Mouse (Mus musculus) CH12.LX (cell line): ENCODE measurements around the gene Slc4a4. TPM values are rescaled to one million over a fixed set of nuclear protein-coding genes. Genes with fewer than 3 reads are reported as not detected.

Source experiments
- DNase-seq: peaks from one replicate; pipeline ENCODE4 v3.0.0-alpha.2; 2013; ENCODE audit errors: extremely low read depth
- H3K27ac ChIP-seq: 2 replicates; pipeline ENCODE4 v1.5.1; 2012; ENCODE audit warnings: low read depth, mild to moderate bottlenecking, control low read depth, moderate library complexity; ENCODE audit not compliant: insufficient read depth
- H3K27me3 ChIP-seq: replicated peaks from 2 replicates; pipeline ENCODE3; 2012; ENCODE audit warnings: inconsistent platforms
- H3K36me3 ChIP-seq, 2 experiments: replicated peaks in 1 of 2; 2 replicates each; pipeline versions ENCODE3 to v1.6.1; 2012; ENCODE audit warnings: inconsistent platforms in 1 of 2, low read length in 1 of 2, mild to moderate bottlenecking in 1 of 2, mixed read lengths in 1 of 2, moderate library complexity in 1 of 2; ENCODE audit not compliant: control insufficient read depth in 1 of 2, insufficient read depth in 1 of 2
- H3K4me1 ChIP-seq, 2 experiments: 2 replicates each; pipeline ENCODE4 v1.6.1; 2012; ENCODE audit warnings: inconsistent platforms in 1 of 2, moderate library complexity in 1 of 2; ENCODE audit not compliant: insufficient read depth in 2 of 2, control insufficient read depth in 1 of 2
- H3K4me2 ChIP-seq: 2 replicates; pipeline ENCODE4 v1.6.1; 2012; ENCODE audit warnings: low read depth, mild to moderate bottlenecking, control low read depth; ENCODE audit not compliant: poor library complexity, insufficient read depth, severe bottlenecking
- H3K4me3 ChIP-seq, 3 experiments: fragments of 150-350 bp in 1 of 3; sonication (generic) in 1 of 3; replicated peaks in 1 of 3; 2 replicates each; pipeline versions ENCODE3 to v1.5.1; 2011 to 2012; ENCODE audit warnings: low read depth in 2 of 3, low read length in 2 of 3, mild to moderate bottlenecking in 2 of 3, moderate library complexity in 2 of 3, control low read depth in 1 of 3, improper control_type of control experiment in 1 of 3, inconsistent platforms in 1 of 3, mixed read lengths in 1 of 3; ENCODE audit not compliant: poor library complexity in 1 of 3
- H3K79me2 ChIP-seq: replicated peaks from 2 replicates; pipeline ENCODE4 v1.6.1; 2012; ENCODE audit warnings: mild to moderate bottlenecking, moderate library complexity; ENCODE audit not compliant: control insufficient read depth, poor library complexity, insufficient read depth, severe bottlenecking; ENCODE audit errors: extremely low read depth
- H3K9ac ChIP-seq: 2 replicates; pipeline ENCODE4 v1.6.1; 2012; ENCODE audit warnings: low read depth, mild to moderate bottlenecking, control low read depth, moderate library complexity; ENCODE audit not compliant: insufficient read depth
- H3K9me3 ChIP-seq: replicated peaks from 2 replicates; pipeline ENCODE3; 2012; ENCODE audit warnings: low read length, inconsistent platforms, mixed read lengths
- BHLHE40 ChIP-seq: IDR thresholded peaks from 2 replicates; pipeline ENCODE4 v1.6.1; 2011; ENCODE audit warnings: mild to moderate bottlenecking, low read depth, low read length, improper control_type of control experiment
- CTCF ChIP-seq, 2 experiments: IDR thresholded peaks in 1 of 2; conservative IDR thresholded peaks in 1 of 2; 2 replicates each; pipeline ENCODE4 v1.5.1; 2011 to 2012; ENCODE audit warnings: low read depth in 2 of 2, low read length in 2 of 2, improper control_type of control experiment in 1 of 2, inconsistent platforms in 1 of 2, mild to moderate bottlenecking in 1 of 2, moderate library complexity in 1 of 2
- E2F4 ChIP-seq: IDR thresholded peaks from 2 replicates; pipeline ENCODE4 v1.6.1; 2011; ENCODE audit warnings: low read depth, low read length, improper control_type of control experiment; ENCODE audit not compliant: insufficient replicate concordance
- ELF1 ChIP-seq: IDR thresholded peaks from 2 replicates; pipeline ENCODE4 v1.6.1; 2014; ENCODE audit warnings: low read depth, mild to moderate bottlenecking, inconsistent platforms, low read length, improper control_type of control experiment
- EP300 ChIP-seq: IDR thresholded peaks from 2 replicates; pipeline ENCODE4 v1.6.1; 2011; ENCODE audit warnings: low read length, improper control_type of control experiment
- ETS1 ChIP-seq: conservative IDR thresholded peaks from 2 replicates; pipeline ENCODE4 v1.6.1; 2012; ENCODE audit warnings: low read depth, mild to moderate bottlenecking, inconsistent platforms, low read length, improper control_type of control experiment, moderate library complexity
- GABPA ChIP-seq: IDR thresholded peaks from 2 replicates; pipeline ENCODE4 v1.6.1; 2012; ENCODE audit warnings: low read depth, low read length, improper control_type of control experiment, inconsistent platforms; ENCODE audit not compliant: insufficient replicate concordance
- HCFC1 ChIP-seq: IDR thresholded peaks from 2 replicates; pipeline ENCODE4 v1.6.1; 2012; ENCODE audit warnings: low read depth, mild to moderate bottlenecking, inconsistent platforms, low read length, improper control_type of control experiment
- JUND ChIP-seq: conservative IDR thresholded peaks from 2 replicates; pipeline ENCODE4 v1.6.1; 2011; ENCODE audit warnings: low read depth, low read length, improper control_type of control experiment
- MAX ChIP-seq: IDR thresholded peaks from 2 replicates; pipeline ENCODE4 v1.6.1; 2011; ENCODE audit warnings: low read length, improper control_type of control experiment
- MAZ ChIP-seq: IDR thresholded peaks from 2 replicates; pipeline ENCODE4 v1.6.1; 2012; ENCODE audit warnings: low read depth, mild to moderate bottlenecking, inconsistent platforms, low read length, improper control_type of control experiment, moderate library complexity
- NRF1 ChIP-seq: IDR thresholded peaks from 2 replicates; pipeline ENCODE4 v1.6.1; 2014; ENCODE audit warnings: low read depth, mild to moderate bottlenecking, inconsistent platforms, low read length, improper control_type of control experiment, moderate library complexity
- PAX5 ChIP-seq: IDR thresholded peaks from 2 replicates; pipeline ENCODE4 v1.6.1; 2012; ENCODE audit warnings: low read length, inconsistent platforms, mixed read lengths
- POLR2A ChIP-seq: IDR thresholded peaks from 2 replicates; pipeline ENCODE4 v1.6.1; 2011; ENCODE audit warnings: low read depth, mild to moderate bottlenecking, improper control_type of control experiment, low read length
- POLR2AphosphoS2 ChIP-seq: IDR thresholded peaks from 2 replicates; pipeline ENCODE4 v1.6.1; 2011; ENCODE audit warnings: low read depth, low read length, improper control_type of control experiment
- TBP ChIP-seq: conservative IDR thresholded peaks from 2 replicates; pipeline ENCODE4 v1.6.1; 2011; ENCODE audit warnings: low read depth, low read length, improper control_type of control experiment
- TCF12 ChIP-seq: IDR thresholded peaks from 2 replicates; pipeline ENCODE4 v1.6.1; 2014; ENCODE audit warnings: low read depth, mild to moderate bottlenecking, inconsistent platforms, low read length, improper control_type of control experiment
- USF1 ChIP-seq: IDR thresholded peaks from 2 replicates; pipeline ENCODE4 v1.6.1; 2014; ENCODE audit warnings: low read depth, mild to moderate bottlenecking, inconsistent platforms, low read length, improper control_type of control experiment
- ZC3H11A ChIP-seq: IDR thresholded peaks from 2 replicates; pipeline ENCODE4 v1.6.1; 2012; ENCODE audit warnings: low read depth, mild to moderate bottlenecking, inconsistent platforms, low read length, improper control_type of control experiment
- ZNF384 ChIP-seq: IDR thresholded peaks from 2 replicates; pipeline ENCODE4 v1.6.1; 2012; ENCODE audit warnings: low read depth, low read length, improper control_type of control experiment, inconsistent platforms
- dilution Hi-C: fragments of 300-500 bp; cut with MboI; formaldehyde crosslinking; loops from 2 replicates; pipeline ENCODE4 v1.14.3; 2020; ENCODE audit warnings: low sequenced_read_pairs; ENCODE audit not compliant: extremely low pct_unique_long_range_greater_than_20kb, extremely low pct_ligation_motif_present
- in situ Hi-C: fragments of 300-500 bp; cut with MboI; formaldehyde crosslinking; loops from 3 replicates; pipeline ENCODE4 v1.14.3; 2019; ENCODE audit warnings: low sequenced_read_pairs, low pct_ligation_motif_present, low pct_unique_long_range_greater_than_20kb, mixed read lengths
- polyA plus RNA-seq: library from polyadenylated mRNA; unstranded; fragments of >175 nt; gene quantifications from 2 replicates; pipeline ENCODE4 v1.2.1, GENCODE M21; 2012; ENCODE audit warnings: low read depth; ENCODE audit not compliant: insufficient read length
- total RNA-seq, 2 experiments: library from RNA; depleted of rRNA; stranded (reverse); fragments of 300-350 nt in 1 of 2; fragments of >200 nt in 1 of 2; gene quantifications; 2 replicates each; pipeline ENCODE4 v1.2.3; 2012 to 2014

The Slc4a4 gene
- total and polyA plus RNA-seq, 3 experiments, result not detected

DNA sequence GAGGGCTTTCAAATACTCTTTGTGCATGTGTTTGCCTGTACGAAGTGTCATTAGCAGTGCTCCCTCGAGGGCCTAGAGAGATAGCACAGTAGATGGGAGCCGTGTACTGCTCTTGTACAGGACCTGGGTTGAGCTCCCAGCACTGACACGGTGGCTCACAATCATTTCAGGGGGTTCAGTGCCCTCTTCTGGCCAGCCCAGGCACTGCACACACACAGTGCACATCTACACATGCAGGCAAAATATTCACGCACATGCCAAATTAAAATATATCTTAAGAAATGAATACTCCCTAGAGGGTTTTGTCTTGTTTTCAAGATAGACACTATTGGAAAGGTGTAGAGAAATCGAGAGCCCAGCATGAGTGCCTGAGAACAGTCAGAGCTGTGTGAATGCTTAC, 10.0 kb downstream of the Slc4a4 start:
- dilution Hi-C loops, result no loop called here
- Histone ChIP-seq H3K4me2 (no peak overlapping the region), H3K4me1 (no peaks in the 10 kb centered on the region), H3K79me2 (no peaks in the 10 kb centered on the region), H3K4me3 (no peak overlapping the region), H3K9ac (no peak overlapping the region), H3K36me3 (no peaks in the 10 kb centered on the region), H3K27me3 (no peaks in the 10 kb centered on the region), H3K9me3 (peaks cover 3% of the 10 kb centered on the region), H3K27ac (no peak overlapping the region)
- TF ChIP-seq ETS1 (no peak), CTCF (conservative IDR thresholded peaks at IDR 0.05 in 1 of 2, IDR thresholded peaks at IDR 0.05 in 1 of 2; ENCODE audit: low read depth in 2 of 2, low read length in 2 of 2) (0 out of 4 replicates have a peak, but pooled peaks of 1 of the 2 experiments have one; percentile 11)
- in situ Hi-C loops, result no loop called here
- no peak for DNase-seq

DNA sequence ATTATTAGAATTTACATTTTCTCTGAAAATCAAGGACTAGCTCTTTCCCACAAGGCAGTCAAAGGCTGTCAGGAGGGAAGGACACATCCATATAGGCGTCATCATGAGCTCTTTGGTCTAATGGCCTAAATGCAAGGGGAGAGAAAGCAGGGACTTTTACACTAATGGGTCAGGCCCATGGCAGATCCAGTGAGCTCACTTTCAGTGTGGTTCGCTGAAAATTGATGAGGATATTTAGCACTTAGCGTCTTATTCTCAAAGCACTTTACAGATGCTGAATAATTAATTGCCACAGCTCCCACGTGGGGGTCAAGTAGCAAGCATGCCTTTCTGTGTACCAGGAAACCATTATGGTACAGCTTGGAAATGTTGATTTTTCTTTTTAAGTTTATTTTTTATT, 16.5 kb downstream of the Slc4a4 start:
- H3K9me3 ChIP-seq, result no peaks in the 10 kb centered on the region
- H3K9ac ChIP-seq, result no peak overlapping the region
- dilution Hi-C loops, result no loop called here
- no peak overlapping the region for H3K4me2 ChIP-seq
- no peak for TF ChIP-seq TCF12
- no peak for TF ChIP-seq ELF1
- TF ChIP-seq ZNF384, result no peak
- TF ChIP-seq ETS1, result no peak
- no peak for TF ChIP-seq EP300
- TF ChIP-seq POLR2AphosphoS2, result no peak
- no peak for TF ChIP-seq HCFC1
- TF ChIP-seq GABPA, result no peak
- no peak for TF ChIP-seq MAX
- no peak for TF ChIP-seq MAZ
- no peak for TF ChIP-seq PAX5
- no peak for TF ChIP-seq TBP
- TF ChIP-seq, all 38 proteins: peak for 0
- Histone ChIP-seq H3K36me3 (no peaks in the 10 kb centered on the region), H3K79me2 (no peaks in the 10 kb centered on the region), H3K27me3 (no peaks in the 10 kb centered on the region), H3K4me3 (no peak overlapping the region), H3K4me1 (no peaks in the 10 kb centered on the region), H3K27ac (no peak overlapping the region)
- no peak for DNase-seq
- in situ Hi-C loops, result no loop called here

DNA sequence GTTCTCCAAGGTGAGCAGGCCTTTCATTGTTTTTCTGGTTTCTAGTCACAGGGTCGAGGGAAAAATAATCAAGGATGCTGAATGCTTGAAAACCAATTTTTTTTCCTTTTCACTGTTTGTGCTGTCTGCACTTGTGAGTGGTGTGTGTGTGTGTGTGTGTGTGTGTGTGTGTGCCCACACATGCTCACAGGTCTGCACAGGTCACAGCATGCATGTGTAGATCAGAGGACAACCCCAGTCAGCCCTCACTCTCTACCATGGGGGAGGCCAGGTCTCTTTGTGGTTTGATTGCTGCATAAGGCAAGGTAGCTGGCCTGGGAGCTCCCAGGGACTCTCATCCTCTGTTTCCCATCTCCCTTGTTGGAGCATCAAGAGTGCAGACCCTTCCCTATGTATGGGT, 16.9 kb downstream of the Slc4a4 start:
- dilution Hi-C loops (no loop called here), in situ Hi-C loops (no loop called here)
- Histone ChIP-seq H3K79me2 (no peaks in the 10 kb centered on the region), H3K36me3 (no peaks in the 10 kb centered on the region), H3K9ac (no peak overlapping the region), H3K4me1 (no peaks in the 10 kb centered on the region), H3K27ac (no peak overlapping the region), H3K4me2 (no peak overlapping the region), H3K27me3 (no peaks in the 10 kb centered on the region), H3K9me3 (no peaks in the 10 kb centered on the region), H3K4me3 (no peak overlapping the region)
- TF ChIP-seq USF1, result no peak
- no peak for TF ChIP-seq ETS1
- no peak for TF ChIP-seq JUND
- TF ChIP-seq ZC3H11A, result no peak
- TF ChIP-seq MAX, result no peak
- no peak for TF ChIP-seq HCFC1
- no peak for TF ChIP-seq EP300
- TF ChIP-seq NRF1, result no peak
- no peak for TF ChIP-seq BHLHE40
- TF ChIP-seq POLR2A, result no peak
- TF ChIP-seq E2F4, result no peak
- no peak for DNase-seq
